Mouse (Mus musculus) midbrain, embryonic 14.5 days (tissue): ENCODE data around the gene Lsamp. TPM values are rescaled to one million over a fixed set of nuclear protein-coding genes. Genes with fewer than 3 reads are reported as not detected.

ENCODE experiments used
- ATAC-seq: fragments of 200-750 bp; cut with Nextera tagmentation; 2 replicates; pipeline ENCODE4 v1.8.0; 2017; ENCODE audit warnings: moderate number of reproducible peaks, moderate library complexity; ENCODE audit not compliant: low FRiP score, low TSS enrichment
- DNase-seq: peaks from one replicate; pipeline ENCODE4 v3.0.0-alpha.2; 2015
- H3K27ac ChIP-seq: fragments of 300-500 bp; sonication (generic); replicated peaks from 2 replicates; pipeline ENCODE4 v1.5.1; 2014; ENCODE audit warnings: mild to moderate bottlenecking, low read depth, low read length, moderate library complexity
- H3K27me3 ChIP-seq: fragments of 300-500 bp; sonication (generic); 2 replicates; pipeline ENCODE4 v1.6.1; 2014; ENCODE audit warnings: low read length, control low read depth, mixed read lengths; ENCODE audit not compliant: control insufficient read depth, insufficient read depth
- H3K36me3 ChIP-seq: fragments of 300-500 bp; sonication (generic); 2 replicates; pipeline ENCODE4 v1.6.1; 2014; ENCODE audit warnings: low read length, control low read depth; ENCODE audit not compliant: control insufficient read depth, insufficient read depth
- H3K4me1 ChIP-seq: fragments of 300-500 bp; sonication (generic); 2 replicates; pipeline ENCODE4 v1.6.1; 2014; ENCODE audit warnings: mild to moderate bottlenecking, antibody characterized with exemption, low read length, control low read depth; ENCODE audit not compliant: control insufficient read depth, insufficient read depth
- H3K4me2 ChIP-seq: fragments of 300-500 bp; sonication (generic); 2 replicates; pipeline ENCODE4 v1.6.1; 2014; ENCODE audit warnings: mild to moderate bottlenecking, low read length, moderate library complexity
- H3K4me3 ChIP-seq: fragments of 300-500 bp; sonication (generic); replicated peaks from 2 replicates; pipeline ENCODE4 v1.5.1; 2014; ENCODE audit warnings: low read depth, low read length
- H3K9ac ChIP-seq: fragments of 300-500 bp; sonication (generic); replicated peaks from 2 replicates; pipeline ENCODE4 v1.6.1; 2014; ENCODE audit warnings: mild to moderate bottlenecking, low read length, moderate library complexity
- H3K9me3 ChIP-seq: fragments of 300-500 bp; sonication (generic); 2 replicates; pipeline ENCODE4 v1.6.1; 2016; ENCODE audit warnings: low read length, control low read depth, mixed read lengths; ENCODE audit not compliant: control insufficient read depth
- WGBS: fragments of 180-500 bp; shearing (Covaris S2); extraction: QIAGEN DNeasy Blood & Tissue Kit; methylation state at CpG from one replicate; pipeline ENCODE4 v1.1.7; 2014; 5-methylcytosine and 5-hydroxymethylcytosine counted together
- polyA plus RNA-seq: library from polyadenylated mRNA; unstranded; fragments of >200 nt; fragmentation: Nextera tagmentation; extraction: Ambion mirVana; gene quantifications from 2 replicates; pipeline ENCODE4 v1.2.1, GENCODE M21; 2014

Gene Lsamp
- polyA plus RNA-seq, 1 experiment from 2014 or later = 79.5 TPM

DNA sequence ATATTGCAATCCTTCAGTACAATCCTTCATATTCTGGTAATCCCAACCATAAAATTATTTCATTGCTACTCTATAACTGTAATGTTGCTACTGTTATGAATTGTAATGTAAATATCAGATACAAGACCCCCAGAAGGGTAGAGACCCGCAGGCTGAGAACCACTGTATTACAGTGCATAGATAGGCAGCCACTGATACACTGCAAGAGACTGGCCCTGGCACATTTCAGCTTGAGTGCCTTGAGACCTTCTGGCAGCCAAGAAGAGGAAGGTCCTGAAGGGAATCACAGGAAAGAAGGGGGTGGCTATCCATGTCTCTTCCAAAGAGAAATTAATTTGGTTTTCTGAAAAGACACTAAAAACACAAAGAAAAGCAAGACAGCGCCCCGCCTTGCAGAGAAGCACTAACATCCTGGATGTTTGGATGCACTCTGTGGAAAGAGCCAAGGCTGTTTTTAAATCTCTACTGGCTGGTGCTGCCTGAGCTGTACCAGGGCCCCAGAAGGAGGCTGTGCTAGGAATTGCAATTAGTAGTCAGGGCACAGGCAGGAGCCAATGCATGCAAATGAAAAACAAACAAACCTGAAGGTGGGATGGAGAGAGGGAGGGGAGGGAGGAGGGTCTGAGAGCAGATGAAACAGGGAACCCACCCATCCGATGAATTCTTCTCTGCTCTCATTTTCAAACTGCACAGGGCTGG, 1787.4 kb downstream of the Lsamp start:
- no peaks in the 10 kb centered on the region for H3K36me3 ChIP-seq
- H3K4me2 ChIP-seq = no peak overlapping the region
- no peak overlapping the region for H3K4me3 ChIP-seq
- no peak overlapping the region for H3K9ac ChIP-seq
- no peaks in the 10 kb centered on the region for H3K27me3 ChIP-seq
- peak overlapping the region; percentile 60; the same call in 1 of the 2 replicates for H3K27ac ChIP-seq
- peak; percentile 80 for ATAC-seq
- no peaks in the 10 kb centered on the region for H3K9me3 ChIP-seq
- H3K4me1 ChIP-seq = peaks cover 11% of the 10 kb centered on the region; the same call in 1 of the 2 replicates
- 60% methylated on average over 4 of the region's 4 CpGs for WGBS
- DNase-seq = peak; percentile 63

- 89% methylated on average over 1 of the region's 1 CpGs for WGBS
- ATAC-seq = no peak
- H3K4me3 ChIP-seq = no peak overlapping the region
Measured at GRCm38 (mm10) chr16:41777586-41777985, 1793.4 kb downstream of the Lsamp start.

GRCm38 (mm10) chr16:41785600-41785999, 1801.4 kb downstream of the Lsamp start:
- Histone ChIP-seq H3K27ac (no peak overlapping the region), H3K4me3 (no peak overlapping the region), H3K27me3 (no peaks in the 10 kb centered on the region), H3K9me3 (no peaks in the 10 kb centered on the region), H3K4me2 (no peak overlapping the region), H3K4me1 (no peaks in the 10 kb centered on the region), H3K36me3 (no peaks in the 10 kb centered on the region), H3K9ac (no peak overlapping the region)
- ATAC-seq (no peak), DNase-seq (no peak)
- 87% methylated on average over 2 of the region's 2 CpGs for WGBS

More at GRCm38 (mm10) chr16:41777586-41777985, 1793.4 kb downstream of the Lsamp start:
- H3K9me3 ChIP-seq = no peaks in the 10 kb centered on the region
- no peak overlapping the region for H3K9ac ChIP-seq
- H3K27me3 ChIP-seq = no peaks in the 10 kb centered on the region
- no peak overlapping the region for H3K4me2 ChIP-seq
- H3K36me3 ChIP-seq = no peaks in the 10 kb centered on the region
- no peaks in the 10 kb centered on the region for H3K4me1 ChIP-seq
- no peak overlapping the region for H3K27ac ChIP-seq
- DNase-seq = no peak

DNA sequence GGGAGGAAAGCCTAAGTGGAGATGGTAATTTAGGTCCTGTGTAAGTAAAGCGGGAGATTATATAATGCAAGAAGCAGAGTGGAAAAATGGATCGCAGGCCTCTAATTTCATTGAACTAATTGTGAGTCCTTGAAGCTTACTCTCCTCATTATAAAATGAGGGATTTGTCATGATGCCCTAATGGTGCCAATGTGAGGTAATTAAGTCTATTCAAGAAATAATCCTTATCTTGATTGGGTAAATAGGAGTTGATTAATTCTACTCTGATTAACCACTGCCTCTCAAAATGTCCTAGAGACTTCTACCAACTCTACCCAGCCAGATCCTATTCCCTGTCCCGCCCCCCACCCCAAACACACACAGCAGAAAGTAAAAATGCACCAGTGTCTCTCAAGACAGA, 1802.5 kb downstream of the Lsamp start:
- H3K4me1 ChIP-seq = no peaks in the 10 kb centered on the region
- no peak overlapping the region for H3K4me2 ChIP-seq
- no peak overlapping the region for H3K27ac ChIP-seq
- no peak overlapping the region for H3K4me3 ChIP-seq
- DNase-seq (no peak), ATAC-seq (no peak)
- WGBS = 84% methylated on average over 3 of the region's 3 CpGs
- H3K9ac ChIP-seq = no peak overlapping the region
- no peaks in the 10 kb centered on the region for H3K9me3 ChIP-seq
- no peaks in the 10 kb centered on the region for H3K27me3 ChIP-seq
- no peaks in the 10 kb centered on the region for H3K36me3 ChIP-seq

DNA sequence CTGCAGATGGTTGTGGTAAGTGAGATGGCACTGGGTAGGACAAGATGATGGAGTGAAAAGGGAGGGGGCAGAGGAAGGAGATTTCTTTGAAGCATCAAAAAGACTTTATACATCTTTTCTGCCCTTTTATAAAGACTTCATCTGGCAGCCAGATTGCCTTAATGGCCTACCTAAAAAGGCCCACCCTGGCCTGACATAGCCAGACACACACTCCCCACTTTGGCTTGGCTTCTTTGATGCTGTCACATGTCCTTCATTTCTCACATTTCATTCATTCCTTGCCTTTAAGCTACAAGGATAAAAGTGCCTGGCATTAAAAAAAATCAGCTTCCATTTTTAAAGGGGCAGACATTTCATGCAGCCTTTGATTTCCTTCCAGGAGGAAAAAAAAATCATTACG, 1803.0 kb downstream of the Lsamp start:
- ATAC-seq (no peak), DNase-seq (peak; percentile 32)
- 75% methylated on average over 1 of the region's 1 CpGs for WGBS
- no peaks in the 10 kb centered on the region for H3K36me3 ChIP-seq
- H3K27me3 ChIP-seq = no peaks in the 10 kb centered on the region
- no peaks in the 10 kb centered on the region for H3K4me1 ChIP-seq
- no peak overlapping the region for H3K4me3 ChIP-seq
- no peak overlapping the region for H3K27ac ChIP-seq
- H3K9ac ChIP-seq = no peak overlapping the region
- no peaks in the 10 kb centered on the region for H3K9me3 ChIP-seq
- no peak overlapping the region for H3K4me2 ChIP-seq

DNA sequence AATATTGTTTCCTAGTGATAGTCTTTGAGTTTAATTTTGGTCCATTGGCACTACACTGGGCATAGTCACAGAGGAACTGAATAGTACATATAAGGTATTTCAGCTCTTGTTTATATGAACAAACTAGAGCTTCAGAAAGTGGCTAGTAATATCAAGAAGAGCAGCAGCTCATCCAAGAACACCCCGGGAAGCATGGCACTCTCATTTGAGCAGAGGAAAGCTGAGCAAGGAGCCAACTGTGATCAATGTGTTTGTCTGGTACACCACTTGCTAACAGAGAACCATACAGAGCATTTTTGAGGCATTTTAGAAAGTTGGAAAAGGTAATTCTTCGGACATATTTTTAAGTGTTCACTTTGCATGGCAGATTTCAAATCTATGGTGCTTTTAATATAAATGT, 1805.9 kb downstream of the Lsamp start:
- no peak overlapping the region for H3K4me2 ChIP-seq
- H3K9ac ChIP-seq = no peak overlapping the region
- H3K27me3 ChIP-seq = no peaks in the 10 kb centered on the region
- H3K4me1 ChIP-seq = no peaks in the 10 kb centered on the region
- DNase-seq = no peak
- no peak overlapping the region for H3K27ac ChIP-seq
- no peaks in the 10 kb centered on the region for H3K36me3 ChIP-seq
- WGBS = 90% methylated on average over 2 of the region's 2 CpGs
- no peak overlapping the region for H3K4me3 ChIP-seq
- no peaks in the 10 kb centered on the region for H3K9me3 ChIP-seq
- ATAC-seq = no peak

DNA sequence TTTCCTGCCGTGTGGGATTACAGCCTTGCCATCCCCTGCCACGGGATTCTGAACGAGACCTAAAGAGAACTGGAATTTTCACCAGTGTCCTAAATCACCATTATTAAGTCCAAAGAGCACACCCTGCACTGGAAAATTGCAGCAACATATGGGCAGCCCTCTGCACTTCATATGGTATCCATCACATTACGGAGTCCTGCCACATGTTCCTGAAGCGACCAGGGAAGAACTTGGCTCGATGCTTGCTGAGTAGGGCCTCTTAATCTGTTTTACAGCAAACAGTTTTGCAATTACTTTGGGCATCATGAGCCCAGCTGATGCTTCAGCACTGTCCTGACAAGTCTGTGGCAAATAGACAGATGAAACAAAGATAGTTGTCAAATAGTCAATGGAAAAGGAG, 1836.2 kb downstream of the Lsamp start:
- ATAC-seq (no peak), DNase-seq (peak; percentile 9)
- H3K9me3 ChIP-seq = no peaks in the 10 kb centered on the region

GRCm38 (mm10) chr16:41826899-41827604, 1842.9 kb downstream of the Lsamp start:
- H3K27me3 ChIP-seq = no peaks in the 10 kb centered on the region
- DNase-seq (no peak), ATAC-seq (no peak)
- no peak overlapping the region for H3K4me3 ChIP-seq
- H3K4me1 ChIP-seq = no peaks in the 10 kb centered on the region
- H3K9ac ChIP-seq = no peak overlapping the region
- no peak overlapping the region for H3K27ac ChIP-seq
- 60% methylated on average over 5 of the region's 5 CpGs for WGBS
- no peaks in the 10 kb centered on the region for H3K36me3 ChIP-seq
- H3K4me2 ChIP-seq = no peak overlapping the region
- H3K9me3 ChIP-seq = no peaks in the 10 kb centered on the region

More for the DNA sequence above, 1836.2 kb downstream of the Lsamp start:
- Histone ChIP-seq H3K27ac (no peak overlapping the region), H3K4me3 (no peak overlapping the region), H3K9ac (no peak overlapping the region), H3K27me3 (no peaks in the 10 kb centered on the region), H3K36me3 (no peaks in the 10 kb centered on the region), H3K4me1 (no peaks in the 10 kb centered on the region), H3K4me2 (no peak overlapping the region)
- WGBS = 78% methylated on average over 6 of the region's 6 CpGs

DNA sequence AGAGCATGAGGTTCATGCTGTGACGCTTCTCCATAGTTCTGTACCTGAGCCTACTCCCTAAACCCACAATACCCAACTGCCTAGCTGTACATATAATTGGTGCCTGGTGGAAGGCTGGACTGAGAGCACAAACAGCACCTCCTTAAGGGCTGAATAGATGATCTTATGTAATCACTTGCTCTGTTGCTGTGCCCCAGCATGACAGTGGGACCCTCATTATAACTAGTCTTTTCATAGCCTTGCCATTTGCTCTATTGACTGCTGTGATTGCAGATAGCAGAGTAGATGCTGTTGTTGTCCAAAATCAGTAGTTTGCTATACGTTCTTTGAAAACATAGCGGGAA, 1843.4 kb downstream of the Lsamp start:
- H3K9ac ChIP-seq = no peak overlapping the region
- H3K4me3 ChIP-seq = no peak overlapping the region
- 71% methylated on average over 3 of the region's 3 CpGs for WGBS
- H3K27me3 ChIP-seq = no peaks in the 10 kb centered on the region
- ATAC-seq = no peak
- H3K4me2 ChIP-seq = no peak overlapping the region
- no peaks in the 10 kb centered on the region for H3K4me1 ChIP-seq
- H3K9me3 ChIP-seq = no peaks in the 10 kb centered on the region
- DNase-seq = no peak
- no peaks in the 10 kb centered on the region for H3K36me3 ChIP-seq
- H3K27ac ChIP-seq = no peak overlapping the region
